Mouse (Mus musculus): ENCODE results near the gene Tuba1c.
"Not testable (repeated sequence)": the region's sequence is repeated elsewhere in the genome, so short reads cannot be mapped to it uniquely, and the experiment has no call there.

The Tuba1c gene

DNA sequence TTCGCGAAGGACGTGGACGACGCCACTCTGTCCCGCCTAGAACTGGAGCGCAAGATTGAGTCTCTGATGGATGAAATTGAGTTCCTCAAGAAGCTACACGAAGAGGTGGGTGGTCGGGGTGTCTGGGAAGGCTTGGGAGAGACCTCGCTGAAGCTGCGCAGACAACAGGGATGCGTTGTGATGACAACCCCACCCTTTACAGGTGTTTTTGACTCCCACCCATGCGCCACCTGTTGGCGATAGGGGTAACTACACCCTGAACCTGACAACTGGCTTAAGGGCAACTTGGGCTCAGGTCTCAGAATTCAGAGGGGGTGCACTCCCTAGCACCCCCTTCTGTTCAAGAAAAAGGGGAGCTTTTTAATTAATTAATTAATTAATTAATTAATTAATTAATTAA lies 26.6 kb downstream of the Tuba1c start:
- DNase-seq (ENCODE audit: low spot score) = no peak

DNA sequence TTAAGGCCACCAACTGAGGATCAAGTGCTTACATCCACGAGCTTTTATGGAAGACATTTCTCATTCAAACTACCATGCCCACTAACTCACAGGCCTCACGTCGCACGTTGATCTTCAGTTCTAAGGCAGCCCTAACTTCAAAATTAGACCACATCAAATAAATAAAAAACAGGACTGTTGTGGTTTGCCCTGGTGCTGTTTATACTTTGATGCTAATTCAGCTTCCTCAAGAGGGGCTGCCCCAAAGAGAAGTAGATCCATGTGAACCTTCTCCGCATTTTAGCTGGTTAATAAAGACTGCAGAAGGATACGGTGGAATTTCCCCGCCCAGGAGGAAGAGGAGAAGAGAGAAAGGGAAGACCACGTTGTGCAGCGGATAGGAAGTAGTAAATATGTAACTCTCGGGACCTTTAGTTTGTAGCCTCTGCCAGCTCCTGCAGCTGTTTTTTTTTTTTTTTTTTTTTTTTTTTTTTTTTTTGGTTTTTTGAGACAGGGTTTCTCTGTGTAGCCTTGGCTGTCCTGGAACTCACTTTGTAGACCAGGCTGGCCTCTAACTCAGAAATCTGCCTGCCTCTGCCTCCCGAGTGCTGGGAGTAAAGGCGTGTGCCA lies 36.0 kb downstream of the Tuba1c start:
- no peak for DNase-seq (ENCODE audit: low spot score)

DNA sequence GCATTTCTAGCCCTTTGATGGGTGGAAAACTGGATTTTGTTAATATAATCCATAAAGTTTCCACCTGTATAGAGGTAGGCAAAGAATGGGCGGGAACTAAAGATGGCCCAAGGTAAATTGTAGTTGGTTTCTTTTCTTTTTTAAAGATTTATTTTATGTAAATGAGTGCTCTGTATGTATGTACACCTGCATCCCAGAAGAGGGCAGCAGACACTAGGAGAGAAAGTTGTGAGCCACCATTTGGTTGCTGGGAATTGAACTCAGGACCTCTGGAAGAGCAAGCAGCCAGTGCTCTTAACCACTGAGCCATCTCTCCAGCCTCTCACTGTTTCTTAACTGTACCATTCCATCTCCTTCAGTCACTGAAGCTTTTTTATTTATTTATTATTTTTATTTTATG lies 42.3 kb downstream of the Tuba1c start:
- DNase-seq (ENCODE audit: low spot score) = no peak

DNA sequence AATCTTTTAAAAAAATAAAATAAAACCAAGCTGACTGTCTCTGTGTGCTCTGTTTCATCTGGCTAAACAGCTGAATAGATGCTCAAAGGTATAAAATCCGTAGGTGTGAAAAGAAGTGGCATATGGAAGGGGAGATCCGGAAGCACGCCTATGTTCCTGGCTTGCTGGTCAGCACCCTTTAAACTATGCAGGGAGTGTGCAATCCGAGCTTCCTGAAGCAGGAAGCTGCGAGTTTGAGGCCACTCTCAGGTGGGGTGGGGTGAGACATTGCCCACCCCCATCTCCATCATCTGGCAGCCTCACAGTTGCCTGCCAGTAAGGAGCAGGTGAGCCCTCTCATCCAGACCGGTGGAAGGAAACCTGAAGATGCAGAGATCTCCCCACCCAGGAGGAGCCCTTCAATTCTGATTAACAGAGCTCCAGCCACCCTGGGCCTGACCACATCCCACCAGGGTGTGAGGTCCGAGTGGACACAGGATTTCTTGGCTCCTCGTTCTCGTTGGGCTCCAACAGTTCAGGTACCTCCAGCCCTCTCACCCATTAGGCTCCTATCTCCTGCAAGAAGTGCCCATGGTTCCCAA lies 44.4 kb downstream of the Tuba1c start, which contains the start of gene Troap:
Gene Troap (plus strand): TSS at position 557 of the 581 bp plus-strand sequence.
- DNase-seq (ENCODE audit: low spot score) = no peak

DNA sequence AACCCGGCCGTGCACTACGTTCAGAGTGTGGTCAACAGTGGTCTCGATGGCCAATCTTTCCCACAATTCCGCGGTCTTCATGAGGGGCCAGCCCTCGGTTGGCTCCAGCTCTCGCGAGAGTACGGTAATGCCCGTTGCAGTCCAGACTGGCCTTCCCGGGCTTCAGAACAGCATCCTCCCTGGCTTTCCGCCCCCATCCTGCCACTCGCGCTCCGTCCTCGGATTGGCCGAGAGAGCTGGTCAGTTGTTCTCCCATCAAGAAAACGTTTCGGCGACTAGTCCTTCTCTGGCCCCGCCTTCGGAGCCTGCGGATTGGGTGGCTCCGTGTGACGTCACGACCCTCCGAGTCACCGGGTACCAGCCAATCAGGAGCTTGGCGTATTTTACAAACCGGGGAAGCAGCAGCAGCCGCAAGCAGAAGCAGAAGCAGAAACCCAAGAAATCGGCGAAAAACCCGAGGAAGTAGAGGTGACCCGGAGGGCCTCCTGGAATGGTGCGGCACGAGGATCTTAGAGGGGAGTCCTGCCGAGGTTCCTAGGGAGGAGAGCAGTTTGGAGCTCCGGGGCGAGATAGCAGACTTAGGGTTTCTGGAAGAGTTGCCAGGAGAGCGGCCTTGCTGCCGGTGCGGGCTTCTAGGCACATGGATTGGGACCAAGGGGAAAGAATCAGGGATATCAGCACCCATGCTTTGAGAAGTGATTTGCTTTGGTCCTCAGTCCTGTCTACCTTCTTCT lies 45.1 kb downstream of the Tuba1c start:
- DNase-seq (ENCODE audit: low spot score) = peak; percentile 99

DNA sequence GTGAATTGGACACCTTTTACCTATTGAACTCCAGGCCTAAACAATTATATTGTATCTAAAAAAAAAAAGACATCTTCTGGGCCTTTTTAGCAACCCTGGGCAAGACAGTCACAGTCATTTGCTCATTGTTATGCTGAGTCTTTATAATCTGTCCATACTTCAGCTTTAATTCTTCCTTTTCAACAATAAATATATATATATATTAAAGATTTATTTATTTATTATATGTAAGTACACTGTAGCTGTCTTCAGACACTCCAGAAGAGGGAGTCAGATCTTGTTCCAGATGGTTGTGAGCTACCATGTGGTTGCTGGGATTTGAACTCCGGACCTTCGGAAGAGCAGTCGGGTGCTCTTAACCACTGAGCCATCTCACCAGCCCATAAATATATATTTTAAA lies 46.3 kb downstream of the Tuba1c start:
- not testable (repeated sequence) for DNase-seq (ENCODE audit: low spot score)

DNA sequence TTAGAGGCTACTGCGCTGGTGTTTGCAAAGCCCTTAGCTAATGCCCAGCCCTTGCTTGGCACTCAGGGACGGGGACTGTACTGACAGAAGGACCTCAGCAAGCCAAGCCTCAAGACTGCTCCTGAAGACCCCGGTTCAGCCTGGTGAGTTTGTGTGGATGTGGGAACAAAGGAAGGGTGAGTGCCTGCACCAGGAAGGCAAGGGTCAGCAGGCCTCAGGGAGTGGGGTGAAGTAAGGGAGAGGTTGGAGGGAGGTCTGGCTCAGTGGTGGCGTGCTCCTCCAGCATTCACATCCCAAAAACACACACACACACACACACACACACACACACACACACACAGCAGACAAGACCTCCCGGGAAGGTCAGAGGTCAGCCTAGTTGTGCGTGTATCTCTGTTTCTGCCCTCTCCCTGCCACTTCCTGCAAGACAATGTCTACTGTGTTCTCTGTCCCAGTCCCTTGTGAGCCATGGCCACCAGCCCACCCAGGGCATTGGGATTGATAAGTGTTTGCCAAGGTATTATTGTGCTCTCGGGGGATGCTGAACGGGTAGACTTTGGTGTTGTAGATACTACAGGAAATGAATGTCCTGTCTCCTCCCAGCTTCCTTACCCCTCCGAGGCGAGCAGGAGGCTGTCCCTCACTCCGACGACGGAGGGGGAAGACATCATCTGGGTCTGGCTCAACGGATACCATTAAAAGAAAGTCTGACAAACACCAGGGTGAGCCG lies 48.7 kb downstream of the Tuba1c start:
- DNase-seq (ENCODE audit: low spot score) = no peak

DNA sequence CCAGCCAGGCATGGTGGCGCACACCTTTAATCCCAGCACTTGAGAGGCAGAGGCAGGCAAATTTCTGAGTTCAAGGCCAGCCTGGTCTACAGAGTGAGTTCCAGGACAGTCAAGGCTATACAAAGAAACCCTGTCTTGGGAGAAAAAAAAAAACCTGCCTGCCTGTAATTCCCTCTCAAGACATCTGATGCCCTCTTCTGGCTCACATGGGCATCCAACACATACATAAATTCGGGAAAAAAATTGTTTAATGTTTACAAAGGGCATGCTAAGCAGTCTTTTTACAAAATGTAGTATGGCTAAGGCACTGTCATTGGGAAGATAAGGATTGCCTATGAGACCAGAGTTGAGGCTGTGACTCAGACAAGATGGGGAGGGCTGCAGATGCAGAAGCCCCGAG lies 50.1 kb downstream of the Tuba1c start:
- DNase-seq (ENCODE audit: low spot score) = no peak

DNA sequence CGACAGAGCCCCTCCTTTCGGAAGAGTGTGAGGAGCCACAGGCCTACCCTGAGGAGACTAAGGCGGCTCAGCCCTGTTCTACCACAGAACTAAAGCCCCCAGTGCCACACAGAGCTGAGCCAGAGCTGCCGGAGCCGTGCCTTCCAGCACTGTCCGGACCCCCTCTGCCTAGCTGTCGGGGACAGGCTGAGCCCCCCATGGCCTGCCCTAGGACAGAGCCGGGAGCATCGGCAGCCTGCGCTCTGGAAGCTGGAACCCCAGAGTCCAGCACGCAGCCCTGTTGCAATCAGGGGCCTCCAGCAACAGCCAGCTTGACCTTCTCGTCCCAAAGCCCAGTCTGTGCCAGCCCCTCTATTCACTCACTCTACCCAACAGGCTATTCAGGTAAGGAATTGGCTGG lies 52.6 kb downstream of the Tuba1c start:
- no peak for DNase-seq (ENCODE audit: low spot score)

DNA sequence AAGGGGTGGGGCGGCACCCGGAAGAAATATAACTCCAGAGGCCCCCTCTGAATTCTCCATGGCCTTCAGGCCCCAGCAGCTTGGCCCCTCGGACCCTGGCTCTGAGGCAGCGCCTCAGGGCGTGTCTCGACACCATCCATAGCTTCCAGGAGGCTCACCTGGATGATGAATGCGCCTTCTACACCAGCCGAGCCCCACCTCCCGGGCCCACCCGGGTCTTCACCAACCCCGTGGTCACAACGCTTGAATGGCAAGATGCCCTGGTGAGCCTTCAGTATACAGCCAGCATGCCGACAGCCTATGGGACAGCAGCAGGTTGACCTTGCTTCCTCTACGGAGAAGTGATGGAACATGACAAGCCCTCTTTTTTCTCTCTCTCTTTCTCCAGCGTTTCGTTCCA lies 53.1 kb downstream of the Tuba1c start:
- no peak for DNase-seq (ENCODE audit: low spot score)

DNA sequence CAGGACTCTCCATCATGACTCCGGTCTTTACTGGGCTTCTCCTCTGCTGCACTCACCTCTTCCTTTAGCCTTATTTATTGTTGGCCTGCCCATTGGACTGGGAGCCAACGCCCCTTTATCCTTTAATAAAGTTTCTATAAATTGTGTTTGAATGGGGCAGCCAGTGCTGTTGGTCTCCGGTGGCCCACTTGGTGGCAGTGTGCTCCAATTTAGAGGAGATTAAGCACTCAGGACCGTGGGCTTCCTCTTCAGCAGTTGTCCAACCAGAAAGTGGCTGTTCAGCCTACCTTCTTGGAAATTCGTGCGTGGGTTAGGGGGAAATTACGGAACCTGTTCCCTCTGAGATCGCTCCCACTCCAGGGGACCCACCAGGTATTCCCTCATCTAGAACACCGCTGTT lies 53.6 kb downstream of the Tuba1c start:
- peak; percentile 56 for DNase-seq (ENCODE audit: low spot score)

DNA sequence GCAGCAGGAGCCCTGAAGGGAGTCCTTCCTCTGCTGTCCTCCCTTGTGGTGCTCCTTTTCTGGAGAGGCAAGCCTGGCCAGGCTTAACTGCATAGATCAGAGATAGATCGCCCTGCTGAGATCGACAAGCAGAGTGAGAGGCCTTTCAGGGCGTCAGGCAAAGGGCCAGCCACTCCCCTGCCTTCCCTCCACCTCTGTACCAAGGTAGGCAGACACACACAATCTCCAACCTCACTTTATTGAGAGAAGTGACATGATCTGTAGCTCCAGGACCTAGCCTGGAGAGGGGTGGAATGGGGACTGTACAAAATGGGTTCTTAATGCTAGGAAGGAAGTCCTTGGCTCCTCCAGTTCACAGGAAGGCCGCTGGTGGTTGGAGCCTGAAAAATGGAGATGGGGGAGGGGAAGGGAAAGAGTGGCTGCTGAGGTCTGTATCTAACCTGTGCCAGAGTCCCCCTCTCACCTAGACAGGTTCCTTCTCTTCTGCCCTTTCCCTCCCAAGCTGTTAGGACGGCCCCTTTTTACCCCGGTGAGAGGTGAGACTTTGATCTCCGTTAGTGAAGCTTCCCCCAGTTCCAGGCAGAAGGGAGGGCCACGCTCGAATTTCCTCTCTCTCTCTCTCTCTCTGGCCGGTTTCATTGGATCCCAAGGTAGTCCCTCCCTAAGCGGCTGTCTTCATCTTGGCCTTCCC lies 54.3 kb downstream of the Tuba1c start:
- DNase-seq (ENCODE audit: low spot score) = no peak

DNA sequence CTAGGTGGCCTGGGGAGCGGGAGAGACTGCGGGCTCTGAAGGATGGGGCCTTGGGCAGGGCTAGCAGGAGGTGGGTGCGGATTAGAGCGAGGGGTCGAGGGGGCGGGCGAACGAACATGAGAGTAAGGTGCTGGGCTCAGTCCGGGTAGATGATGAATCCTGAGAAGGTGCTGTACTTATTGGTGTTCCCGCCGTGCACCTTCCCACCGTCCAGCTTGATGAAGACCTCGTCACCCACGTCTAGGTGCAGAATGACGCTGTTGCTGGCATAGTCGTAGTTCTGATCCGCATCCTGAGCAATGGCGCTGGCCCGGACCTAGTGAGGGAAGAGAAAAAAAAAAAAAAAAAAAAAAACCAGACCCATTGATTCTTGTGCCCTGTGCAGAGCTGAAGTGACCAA lies 54.9 kb downstream of the Tuba1c start:
- DNase-seq (ENCODE audit: low spot score) = no peak

DNA sequence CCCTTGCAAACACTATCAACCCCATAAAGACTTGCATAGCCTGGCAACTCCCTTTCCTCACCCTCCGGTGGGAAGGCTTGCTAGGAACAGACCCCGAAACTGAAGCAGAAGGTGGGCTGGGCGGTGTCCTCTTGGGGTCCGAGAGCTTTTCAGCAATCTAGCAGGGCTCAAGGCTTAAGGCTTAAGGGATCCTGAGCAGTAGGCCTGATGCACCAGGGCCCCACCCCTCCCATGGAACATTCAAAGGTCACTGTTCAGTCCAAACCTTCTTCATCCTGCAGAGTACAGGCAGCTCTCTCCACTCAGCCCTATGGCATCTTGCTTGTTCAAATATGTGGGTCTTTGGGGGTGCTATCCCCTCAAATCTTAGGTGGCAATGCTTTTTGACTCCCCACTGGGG lies 56.3 kb downstream of the Tuba1c start:
- DNase-seq (ENCODE audit: low spot score) = no peak

DNA sequence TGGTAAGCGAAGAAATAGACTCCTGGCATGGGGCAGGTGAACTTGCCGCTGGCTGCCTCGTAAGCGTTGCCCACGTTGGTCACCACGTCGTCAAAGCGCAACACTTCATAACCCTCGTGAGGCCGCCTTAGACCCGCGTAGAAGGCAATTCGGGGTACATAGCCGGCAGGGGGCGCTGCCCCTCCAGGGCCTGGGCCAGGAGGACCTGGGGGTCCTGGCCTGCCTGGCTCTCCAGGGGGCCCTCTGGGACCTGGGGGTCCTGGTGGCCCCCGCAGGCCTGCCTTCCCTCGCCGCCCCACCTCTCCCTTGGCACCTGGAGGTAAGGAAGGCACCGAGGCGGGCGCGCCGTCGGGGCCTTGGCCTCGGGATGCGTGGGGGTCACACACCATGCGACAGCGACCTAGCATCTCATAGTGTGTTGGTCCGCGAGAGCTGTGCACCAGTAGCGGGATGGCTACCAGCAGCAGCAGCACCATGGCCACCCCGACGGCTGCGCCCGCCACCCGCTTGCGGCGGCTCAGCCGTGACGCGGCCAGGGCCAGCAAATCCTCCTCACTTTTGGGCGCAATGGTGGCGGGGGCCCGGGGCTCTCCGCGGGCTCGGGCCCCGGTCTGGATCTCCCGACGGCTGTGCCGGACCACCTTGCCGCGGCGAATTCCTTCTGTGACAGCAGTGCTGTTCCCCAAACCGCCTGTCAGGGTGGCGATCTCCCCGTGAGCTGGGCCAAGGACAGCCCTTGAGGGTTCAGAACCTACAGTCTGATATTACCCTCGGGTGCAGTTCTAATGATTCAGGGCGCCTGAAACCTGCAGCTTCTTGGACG lies 57.8 kb downstream of the Tuba1c start, which contains the start of gene C1ql4:
Gene C1ql4 (minus strand): TSS at position 565 of the 823 bp plus-strand sequence.
- no peak for DNase-seq (ENCODE audit: low spot score)

All from layer of hippocampus, adult 11-12 months (tissue).